Mouse (Mus musculus) hindbrain, embryonic 12.5 days (tissue): ENCODE data around the gene H2afy. TPM values are rescaled to one million over a fixed set of nuclear protein-coding genes. Genes with fewer than 3 reads are reported as not detected.

Experiments used
- ATAC-seq: fragments of 200-750 bp; cut with Nextera tagmentation; 2 replicates; pipeline ENCODE4 v1.8.0; 2017; ENCODE audit warnings: moderate TSS enrichment; ENCODE audit not compliant: low FRiP score
- H3K27ac ChIP-seq: fragments of 300-500 bp; sonication (generic); 2 replicates; pipeline ENCODE4 v1.5.1; 2016; ENCODE audit warnings: mild to moderate bottlenecking
- H3K27me3 ChIP-seq: fragments of 300-500 bp; sonication (generic); 2 replicates; pipeline ENCODE4 v1.6.1; 2016; ENCODE audit warnings: mild to moderate bottlenecking
- H3K36me3 ChIP-seq: fragments of 300-500 bp; sonication (generic); 2 replicates; pipeline ENCODE4 v1.6.1; 2016; ENCODE audit warnings: mild to moderate bottlenecking
- H3K4me1 ChIP-seq: fragments of 300-500 bp; sonication (generic); 2 replicates; pipeline ENCODE4 v1.6.1; 2016
- H3K4me2 ChIP-seq: fragments of 300-500 bp; sonication (generic); replicated peaks from 2 replicates; pipeline ENCODE4 v1.6.1; 2016; ENCODE audit warnings: mild to moderate bottlenecking
- H3K4me3 ChIP-seq: fragments of 300-500 bp; sonication (generic); 2 replicates; pipeline ENCODE4 v1.5.1; 2016; ENCODE audit warnings: mild to moderate bottlenecking
- H3K9ac ChIP-seq: fragments of 300-500 bp; sonication (generic); 2 replicates; pipeline ENCODE4 v1.6.1; 2016; ENCODE audit warnings: mild to moderate bottlenecking, moderate library complexity
- H3K9me3 ChIP-seq: fragments of 300-500 bp; sonication (generic); replicated peaks from 2 replicates; pipeline ENCODE4 v1.6.1; 2016; ENCODE audit warnings: mild to moderate bottlenecking
- WGBS: fragments of 180-500 bp; shearing (Covaris S2); methylation state at CpG from one replicate; pipeline ENCODE4 v1.1.7; 2016; 5-methylcytosine and 5-hydroxymethylcytosine counted together
- polyA plus RNA-seq: library from polyadenylated mRNA; unstranded; fragments of >200 nt; fragmentation: Nextera tagmentation; extraction: Ambion mirVana; gene quantifications from 2 replicates; pipeline ENCODE4 v1.2.1, GENCODE M21; 2016

Gene H2afy
- 491 and 497 TPM in 2 replicates for polyA plus RNA-seq

GRCm38 (mm10) chr13:56136200-56136599 is at the start of gene H2afy:
Gene H2afy (minus strand): TSS chr13:56136361.
- Histone ChIP-seq H3K4me1 (peaks cover 30% of the 10 kb centered on the region), H3K36me3 (0 out of 2 replicates have a peak, but pooled peaks cover 6% of the 10 kb centered on the region), H3K9ac (peak within 1 kb of the TSS; percentile 98), H3K27me3 (no peaks in the 10 kb centered on the region), H3K4me2 (peak within 1 kb of the TSS; percentile 85), H3K9me3 (no peaks in the 10 kb centered on the region), H3K4me3 (peak within 1 kb of the TSS; percentile 99), H3K27ac (peak within 1 kb of the TSS; percentile 86)
- 83% methylated on average over 2 of the region's 2 CpGs for WGBS
- no peak for ATAC-seq

GRCm38 (mm10) chr13:56183687-56184086 is 47.5 kb upstream of the H2afy start:
- no peak overlapping the region for H3K27ac ChIP-seq
- no peaks in the 10 kb centered on the region for H3K4me1 ChIP-seq
- no peak overlapping the region for H3K4me3 ChIP-seq
- 87% methylated on average over 5 of the region's 5 CpGs for WGBS
- no peak for ATAC-seq
- H3K9ac ChIP-seq = no peak overlapping the region
- no peaks in the 10 kb centered on the region for H3K9me3 ChIP-seq
- no peaks in the 10 kb centered on the region for H3K36me3 ChIP-seq
- no peaks in the 10 kb centered on the region for H3K27me3 ChIP-seq
- no peak overlapping the region for H3K4me2 ChIP-seq

GRCm38 (mm10) chr13:56181424-56181823 is 45.3 kb upstream of the H2afy start:
- no peak overlapping the region for H3K4me2 ChIP-seq
- no peak overlapping the region for H3K9ac ChIP-seq
- no peaks in the 10 kb centered on the region for H3K4me1 ChIP-seq
- no peaks in the 10 kb centered on the region for H3K36me3 ChIP-seq
- 71% methylated on average over 8 of the region's 8 CpGs for WGBS
- 0 out of 2 replicates have a peak, but pooled peaks cover 6% of the 10 kb centered on the region for H3K27me3 ChIP-seq
- H3K27ac ChIP-seq = no peak overlapping the region
- H3K9me3 ChIP-seq = no peaks in the 10 kb centered on the region
- H3K4me3 ChIP-seq = no peak overlapping the region
- ATAC-seq = no peak

- Histone ChIP-seq H3K9me3 (no peaks in the 10 kb centered on the region), H3K4me1 (no peaks in the 10 kb centered on the region), H3K9ac (no peak within 1 kb of the TSS), H3K4me2 (no peak within 1 kb of the TSS), H3K36me3 (no peaks in the 10 kb centered on the region), H3K27ac (no peak within 1 kb of the TSS), H3K27me3 (0 out of 2 replicates have a peak, but pooled peaks cover 11% of the 10 kb centered on the region), H3K4me3 (no peak within 1 kb of the TSS)
- ATAC-seq = no peak
- 85% methylated on average over 16 of the region's 16 CpGs for WGBS
Observed at GRCm38 (mm10) chr13:56178416-56179035, 42.4 kb upstream of the H2afy start, which contains the start of gene Tifab. Gene Tifab (minus strand): TSS chr13:56178885.

- Histone ChIP-seq H3K36me3 (no peaks in the 10 kb centered on the region), H3K27me3 (0 out of 2 replicates have a peak, but pooled peaks cover 17% of the 10 kb centered on the region), H3K4me2 (no peak overlapping the region), H3K27ac (no peak overlapping the region), H3K4me3 (no peak overlapping the region), H3K4me1 (no peaks in the 10 kb centered on the region), H3K9me3 (no peaks in the 10 kb centered on the region), H3K9ac (no peak overlapping the region)
- no peak for ATAC-seq
- 87% methylated on average over 9 of the region's 9 CpGs for WGBS
Observed at GRCm38 (mm10) chr13:56176310-56176709, 40.1 kb upstream of the H2afy start.

GRCm38 (mm10) chr13:56175848-56176247 is 39.7 kb upstream of the H2afy start:
- no peak for ATAC-seq
- Histone ChIP-seq H3K27me3 (0 out of 2 replicates have a peak, but pooled peaks cover 17% of the 10 kb centered on the region), H3K36me3 (no peaks in the 10 kb centered on the region), H3K9ac (no peak overlapping the region), H3K27ac (no peak overlapping the region), H3K4me1 (no peaks in the 10 kb centered on the region), H3K4me3 (no peak overlapping the region), H3K9me3 (no peaks in the 10 kb centered on the region), H3K4me2 (no peak overlapping the region)
- 76% methylated on average over 4 of the region's 4 CpGs for WGBS

GRCm38 (mm10) chr13:56172901-56173545 is 36.9 kb upstream of the H2afy start:
- ATAC-seq = no peak
- 75% methylated on average over 7 of the region's 7 CpGs for WGBS
- Histone ChIP-seq H3K9me3 (no peaks in the 10 kb centered on the region), H3K4me3 (no peak overlapping the region), H3K4me1 (peaks cover 8% of the 10 kb centered on the region), H3K36me3 (no peaks in the 10 kb centered on the region), H3K27ac (no peak overlapping the region), H3K9ac (no peak overlapping the region), H3K27me3 (0 out of 2 replicates have a peak, but pooled peaks cover 10% of the 10 kb centered on the region), H3K4me2 (no peak overlapping the region)

GRCm38 (mm10) chr13:56172106-56172505 is 35.9 kb upstream of the H2afy start:
- no peak for ATAC-seq
- Histone ChIP-seq H3K4me1 (peaks cover 12% of the 10 kb centered on the region), H3K9me3 (no peaks in the 10 kb centered on the region), H3K9ac (no peak overlapping the region), H3K27me3 (0 out of 2 replicates have a peak, but pooled peaks cover 10% of the 10 kb centered on the region), H3K4me2 (no peak overlapping the region), H3K27ac (no peak overlapping the region), H3K36me3 (no peaks in the 10 kb centered on the region), H3K4me3 (no peak overlapping the region)
- WGBS = 89% methylated on average over 7 of the region's 7 CpGs

- Histone ChIP-seq H3K4me3 (no peak overlapping the region), H3K27me3 (0 out of 2 replicates have a peak, but pooled peaks cover 5% of the 10 kb centered on the region), H3K27ac (peak overlapping the region; percentile 58; the same call in 1 of the 2 replicates), H3K9ac (no peak overlapping the region), H3K4me2 (no peak overlapping the region), H3K36me3 (no peaks in the 10 kb centered on the region), H3K4me1 (peaks cover 12% of the 10 kb centered on the region), H3K9me3 (no peaks in the 10 kb centered on the region)
- no peak; the same call in 1 of the 2 replicates for ATAC-seq
- WGBS = 40% methylated on average over 3 of the region's 3 CpGs
Observed at GRCm38 (mm10) chr13:56168403-56168781, 32.2 kb upstream of the H2afy start.

GRCm38 (mm10) chr13:56167446-56168402 is 31.6 kb upstream of the H2afy start:
- H3K4me2 ChIP-seq = no peak overlapping the region; the same call in 1 of the 2 replicates
- WGBS = 26% methylated on average over 12 of the region's 14 CpGs
- no peak for ATAC-seq

GRCm38 (mm10) chr13:56165561-56165960 is 29.4 kb upstream of the H2afy start:
- no peak overlapping the region for H3K4me2 ChIP-seq
- H3K9ac ChIP-seq = no peak overlapping the region
- WGBS = 91% methylated on average over 11 of the region's 11 CpGs
- no peak overlapping the region for H3K4me3 ChIP-seq
- no peaks in the 10 kb centered on the region for H3K9me3 ChIP-seq
- H3K4me1 ChIP-seq = peaks cover 12% of the 10 kb centered on the region
- no peak overlapping the region for H3K27ac ChIP-seq
- ATAC-seq = no peak
- H3K27me3 ChIP-seq = no peaks in the 10 kb centered on the region
- no peaks in the 10 kb centered on the region for H3K36me3 ChIP-seq

More at GRCm38 (mm10) chr13:56167446-56168402, 31.6 kb upstream of the H2afy start:
- Histone ChIP-seq H3K4me3 (no peak overlapping the region), H3K4me1 (peaks cover 12% of the 10 kb centered on the region), H3K9ac (no peak overlapping the region), H3K27ac (peak overlapping the region; percentile 58; the same call in 1 of the 2 replicates), H3K27me3 (0 out of 2 replicates have a peak, but pooled peaks cover 5% of the 10 kb centered on the region), H3K9me3 (no peaks in the 10 kb centered on the region), H3K36me3 (no peaks in the 10 kb centered on the region)

GRCm38 (mm10) chr13:56164372-56164771 is 28.2 kb upstream of the H2afy start:
- no peak overlapping the region for H3K9ac ChIP-seq
- no peaks in the 10 kb centered on the region for H3K27me3 ChIP-seq
- no peak for ATAC-seq
- H3K4me3 ChIP-seq = no peak overlapping the region
- no peak overlapping the region for H3K27ac ChIP-seq
- no peaks in the 10 kb centered on the region for H3K9me3 ChIP-seq
- no peak overlapping the region for H3K4me2 ChIP-seq
- no peaks in the 10 kb centered on the region for H3K36me3 ChIP-seq
- H3K4me1 ChIP-seq = peaks cover 18% of the 10 kb centered on the region
- 80% methylated on average over 3 of the region's 3 CpGs for whole genome bisulfite sequencing
